Mouse (Mus musculus) heart, postnatal 0 days (tissue): ENCODE results near the gene Tmem132b. TPM values are rescaled to one million over a fixed set of nuclear protein-coding genes. Genes with fewer than 3 reads are reported as not detected.

Source experiments
- ATAC-seq: fragments of 200-750 bp; cut with Nextera tagmentation; 2 replicates; pipeline ENCODE4 v1.8.0; 2017; ENCODE audit warnings: low read depth, moderate number of reproducible peaks, moderate library complexity; ENCODE audit not compliant: insufficient read depth
- DNase-seq: peaks from one replicate; pipeline ENCODE4 v3.0.0-alpha.2; 2016; ENCODE audit warnings: low spot score
- H3K27ac ChIP-seq: fragments of 300-500 bp; sonication (generic); 2 replicates; pipeline ENCODE4 v1.5.1; 2014; ENCODE audit warnings: low read depth, mild to moderate bottlenecking
- H3K27me3 ChIP-seq: fragments of 300-500 bp; sonication (generic); 2 replicates; pipeline ENCODE4 v1.6.1; 2014; ENCODE audit warnings: low read length, mixed read lengths; ENCODE audit not compliant: control insufficient read depth, insufficient read depth
- H3K36me3 ChIP-seq: fragments of 300-500 bp; sonication (generic); replicated peaks from 2 replicates; pipeline ENCODE4 v1.6.1; 2014; ENCODE audit warnings: low read length, mixed read lengths; ENCODE audit not compliant: control insufficient read depth, insufficient read depth
- H3K4me1 ChIP-seq: fragments of 300-500 bp; sonication (generic); 2 replicates; pipeline ENCODE4 v1.6.1; 2014; ENCODE audit warnings: antibody characterized with exemption; ENCODE audit not compliant: control insufficient read depth, insufficient read depth
- H3K4me2 ChIP-seq: fragments of 300-500 bp; sonication (generic); 2 replicates; pipeline ENCODE4 v1.6.1; 2014; ENCODE audit warnings: low read depth, mild to moderate bottlenecking, low read length, moderate library complexity
- H3K4me3 ChIP-seq: fragments of 300-500 bp; sonication (generic); 2 replicates; pipeline ENCODE4 v1.5.1; 2014; ENCODE audit warnings: low read depth, low read length
- H3K9ac ChIP-seq: fragments of 300-500 bp; sonication (generic); replicated peaks from 2 replicates; pipeline ENCODE4 v1.6.1; 2014; ENCODE audit warnings: low read depth, low read length, mixed read lengths
- H3K9me3 ChIP-seq: fragments of 300-500 bp; sonication (generic); replicated peaks from 2 replicates; pipeline ENCODE4 v1.6.1; 2016; ENCODE audit warnings: low read length; ENCODE audit not compliant: control insufficient read depth
- CTCF ChIP-seq: IDR thresholded peaks from 2 replicates; pipeline ENCODE4 v1.5.1; 2016; ENCODE audit warnings: antibody characterized with exemption, control low read depth, low read depth
- EP300 ChIP-seq: IDR thresholded peaks from 2 replicates; pipeline ENCODE4 v1.6.1; 2016; ENCODE audit warnings: antibody characterized with exemption, low read depth
- WGBS: fragments of 180-500 bp; shearing (Covaris S2); extraction: QIAGEN DNeasy Blood & Tissue Kit; methylation state at CpG from one replicate; pipeline ENCODE4 v1.1.7; 2014; 5-methylcytosine and 5-hydroxymethylcytosine counted together
- polyA plus RNA-seq: library from polyadenylated mRNA; unstranded; fragments of >200 nt; fragmentation: Nextera tagmentation; extraction: Ambion mirVana; gene quantifications from 2 replicates; pipeline ENCODE4 v1.2.1, GENCODE M21; 2015
- total RNA-seq: library from RNA; depleted of rRNA; stranded (reverse); fragments of >200 nt; gene quantifications from 2 replicates; pipeline ENCODE4 v1.2.3, GENCODE M21; 2014; ENCODE audit warnings: low replicate concordance

Tmem132b gene
- total and polyA plus RNA-seq, 2 experiments from 2014 or later, result 0.04 TPM; not detected in 1

DNA sequence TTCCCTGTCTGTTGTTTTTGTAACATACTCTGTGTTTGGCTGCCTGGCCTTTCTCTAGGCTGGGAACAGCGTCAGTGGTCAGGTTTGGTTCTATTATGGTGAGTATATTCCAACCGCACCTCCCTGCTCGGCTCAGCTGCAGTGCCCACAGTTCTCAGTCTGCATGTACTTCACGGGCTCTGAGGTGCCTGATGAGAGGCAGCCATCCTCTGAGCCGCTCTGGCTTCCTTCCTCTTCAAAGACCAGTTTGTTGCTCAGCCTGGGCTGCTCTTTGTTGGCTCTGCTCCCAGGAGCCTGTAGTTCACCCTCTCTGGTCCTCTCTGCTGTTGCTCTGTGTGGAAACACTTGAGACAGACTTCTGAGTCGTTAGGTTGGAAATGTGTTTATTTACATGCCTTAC lies 151.9 kb downstream of the Tmem132b start:
- Histone ChIP-seq H3K9ac (no peak overlapping the region), H3K27me3 (no peaks in the 10 kb centered on the region), H3K36me3 (no peaks in the 10 kb centered on the region), H3K4me1 (no peaks in the 10 kb centered on the region), H3K27ac (no peak overlapping the region), H3K4me2 (no peak overlapping the region), H3K4me3 (no peak overlapping the region), H3K9me3 (no peaks in the 10 kb centered on the region)
- TF ChIP-seq EP300 (no peak), CTCF (no peak)
- DNase-seq, result no peak
- no peak for ATAC-seq
- WGBS, result 57% methylated on average over 6 of the region's 6 CpGs

DNA sequence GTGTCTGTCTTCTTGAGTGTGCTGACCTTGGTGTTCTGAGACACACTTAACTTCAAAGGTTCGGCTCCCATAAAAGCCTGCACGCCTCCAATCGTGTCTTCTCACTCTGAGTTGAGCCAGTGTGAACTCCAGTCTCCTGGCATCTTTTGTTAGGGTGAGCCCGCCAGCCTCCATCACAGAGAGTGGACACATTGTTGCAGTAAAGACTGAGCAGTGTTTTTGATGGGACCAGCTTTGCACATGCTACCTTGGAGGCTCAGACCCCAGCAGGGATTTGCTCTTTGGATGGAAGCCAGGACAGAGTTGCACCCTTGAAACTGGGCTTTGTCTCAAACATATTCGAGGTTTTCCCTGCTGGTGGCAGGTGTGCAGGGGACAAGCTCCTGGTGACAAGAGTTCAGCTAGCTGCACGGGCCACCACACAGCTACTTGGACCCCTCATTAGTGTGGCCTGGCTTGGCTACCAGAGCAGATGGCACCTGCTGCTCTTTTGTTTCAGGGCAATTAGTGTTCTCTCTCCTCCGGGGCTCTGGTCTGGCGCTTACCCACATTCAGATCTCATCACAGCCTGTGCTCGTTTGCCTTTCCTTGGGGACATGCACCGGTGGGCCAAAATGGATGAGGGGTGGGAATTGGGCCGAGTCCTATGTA lies 154.2 kb downstream of the Tmem132b start:
- no peak overlapping the region for H3K9ac ChIP-seq
- H3K27ac ChIP-seq, result no peak overlapping the region
- 64% methylated on average over 11 of the region's 11 CpGs for WGBS
- no peak for ATAC-seq
- no peak overlapping the region for H3K4me2 ChIP-seq
- no peak for TF ChIP-seq EP300
- no peak for TF ChIP-seq CTCF
- no peaks in the 10 kb centered on the region for H3K27me3 ChIP-seq
- H3K4me3 ChIP-seq, result no peak overlapping the region
- no peaks in the 10 kb centered on the region for H3K4me1 ChIP-seq
- DNase-seq, result no peak
- no peaks in the 10 kb centered on the region for H3K36me3 ChIP-seq
- H3K9me3 ChIP-seq, result no peaks in the 10 kb centered on the region

DNA sequence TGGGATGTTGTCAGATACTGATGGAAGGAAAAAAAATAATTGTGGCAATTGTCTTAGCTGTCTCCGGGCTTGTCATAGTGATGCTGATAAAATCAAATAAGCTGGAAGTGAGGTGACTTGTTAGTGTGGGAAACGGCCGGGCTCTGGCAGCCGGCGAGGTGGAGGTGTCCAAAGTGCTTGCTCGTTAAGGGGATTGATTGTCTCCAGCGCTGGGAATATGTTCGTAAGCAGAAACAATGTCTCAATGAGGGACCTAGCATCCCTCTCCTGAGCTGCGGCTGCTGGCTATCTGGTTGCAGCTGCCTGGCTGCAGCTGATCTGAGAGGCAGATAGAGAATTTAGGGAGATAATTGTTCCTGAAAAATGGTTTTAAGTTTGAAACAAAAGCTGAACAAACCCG lies 161.0 kb downstream of the Tmem132b start:
- ATAC-seq, result no peak
- Histone ChIP-seq H3K27me3 (no peaks in the 10 kb centered on the region), H3K36me3 (no peaks in the 10 kb centered on the region)

DNA sequence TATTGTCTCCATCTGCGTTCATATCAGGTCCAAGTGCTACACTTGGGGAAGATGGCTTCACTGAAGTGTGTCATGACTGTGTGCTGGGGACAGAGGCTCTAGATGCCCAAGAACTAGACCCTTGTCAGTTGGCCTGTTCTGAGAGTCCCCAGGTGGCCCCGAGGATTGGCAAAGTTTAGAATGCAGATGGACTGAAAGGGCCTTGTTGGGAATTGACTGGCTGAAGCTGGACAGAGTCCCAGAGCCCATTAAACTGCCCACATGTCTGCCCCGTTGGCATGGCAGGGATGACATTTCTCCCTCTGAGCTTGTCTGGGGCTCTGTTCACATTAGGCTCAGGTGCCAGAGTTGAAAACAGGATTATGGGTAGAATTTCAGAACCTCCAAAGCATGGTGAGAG lies 167.8 kb downstream of the Tmem132b start:
- ATAC-seq, result no peak
- H3K9me3 ChIP-seq, result no peaks in the 10 kb centered on the region
- 61% methylated on average over 3 of the region's 3 CpGs for WGBS
- no peak for DNase-seq
- no peaks in the 10 kb centered on the region for H3K36me3 ChIP-seq
- no peaks in the 10 kb centered on the region for H3K4me1 ChIP-seq
- no peak overlapping the region for H3K4me3 ChIP-seq
- H3K4me2 ChIP-seq, result no peak overlapping the region
- no peaks in the 10 kb centered on the region for H3K27me3 ChIP-seq
- no peak overlapping the region for H3K27ac ChIP-seq
- H3K9ac ChIP-seq, result no peak overlapping the region
- TF ChIP-seq CTCF, result no peak
- no peak for TF ChIP-seq EP300

More for the DNA sequence above, 161.0 kb downstream of the Tmem132b start:
- Histone ChIP-seq H3K27ac (no peak overlapping the region), H3K9ac (no peak overlapping the region), H3K4me1 (no peaks in the 10 kb centered on the region), H3K9me3 (no peaks in the 10 kb centered on the region), H3K4me3 (no peak overlapping the region), H3K4me2 (no peak overlapping the region)
- 47% methylated on average over 10 of the region's 10 CpGs for WGBS
- TF ChIP-seq EP300, result no peak
- TF ChIP-seq CTCF, result no peak
- no peak for DNase-seq

DNA sequence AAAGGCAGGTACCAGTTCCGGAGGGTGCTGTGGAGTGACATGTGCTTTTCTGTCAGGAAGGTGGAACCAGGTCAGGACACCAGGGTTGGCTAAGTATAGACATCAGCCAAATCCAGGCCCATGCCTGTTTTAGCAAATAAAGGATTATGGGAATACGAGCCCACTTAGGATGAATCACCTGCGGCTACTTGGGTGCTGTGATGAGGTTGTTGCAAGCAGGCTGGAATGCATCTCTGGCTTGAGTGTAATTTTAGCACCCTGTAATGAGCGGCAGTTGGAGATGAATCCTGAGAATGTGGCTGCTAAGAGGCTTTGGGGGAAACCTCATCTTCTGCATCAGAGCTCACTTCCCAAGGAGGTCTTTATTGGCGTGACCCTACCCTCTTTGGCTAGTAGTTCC lies 168.7 kb downstream of the Tmem132b start:
- no peak overlapping the region for H3K4me2 ChIP-seq
- H3K9me3 ChIP-seq, result no peaks in the 10 kb centered on the region
- no peak overlapping the region for H3K4me3 ChIP-seq
- WGBS, result 62% methylated on average over 5 of the region's 5 CpGs
- ATAC-seq (no peak), DNase-seq (no peak)
- H3K36me3 ChIP-seq, result no peaks in the 10 kb centered on the region
- H3K9ac ChIP-seq, result no peak overlapping the region
- no peaks in the 10 kb centered on the region for H3K4me1 ChIP-seq
- H3K27ac ChIP-seq, result no peak overlapping the region
- no peaks in the 10 kb centered on the region for H3K27me3 ChIP-seq
- no peak for TF ChIP-seq EP300

DNA sequence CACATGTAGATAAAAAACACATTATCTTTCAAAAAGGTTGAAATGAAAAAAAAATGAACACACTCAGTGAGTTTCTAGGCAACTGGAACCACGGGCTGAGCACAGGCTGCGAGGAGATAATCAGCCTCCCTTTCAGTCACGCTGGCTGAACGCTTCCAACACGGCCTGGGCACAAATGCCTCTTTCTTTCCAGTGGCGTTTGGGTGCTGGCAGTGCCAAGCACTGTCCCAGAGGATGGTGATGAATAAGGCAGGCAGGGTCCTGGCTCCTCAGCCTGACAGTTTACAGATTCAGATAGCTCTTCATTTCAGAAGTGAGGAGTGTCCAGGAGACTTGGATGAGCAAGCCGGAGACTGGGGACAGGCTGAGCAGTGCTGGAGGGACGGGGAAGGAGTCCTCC lies 173.8 kb downstream of the Tmem132b start:
- 70% methylated on average over 8 of the region's 8 CpGs for WGBS
- Histone ChIP-seq H3K36me3 (no peaks in the 10 kb centered on the region), H3K9ac (no peak overlapping the region), H3K27ac (no peak overlapping the region), H3K4me1 (no peaks in the 10 kb centered on the region), H3K4me2 (no peak overlapping the region), H3K27me3 (no peaks in the 10 kb centered on the region), H3K4me3 (no peak overlapping the region), H3K9me3 (no peaks in the 10 kb centered on the region)
- DNase-seq, result no peak
- TF ChIP-seq CTCF (no peak), EP300 (no peak)
- ATAC-seq, result no peak
